33 mouse cellular contexts compared by ENCODE assay signal in the genomic region with DNA sequence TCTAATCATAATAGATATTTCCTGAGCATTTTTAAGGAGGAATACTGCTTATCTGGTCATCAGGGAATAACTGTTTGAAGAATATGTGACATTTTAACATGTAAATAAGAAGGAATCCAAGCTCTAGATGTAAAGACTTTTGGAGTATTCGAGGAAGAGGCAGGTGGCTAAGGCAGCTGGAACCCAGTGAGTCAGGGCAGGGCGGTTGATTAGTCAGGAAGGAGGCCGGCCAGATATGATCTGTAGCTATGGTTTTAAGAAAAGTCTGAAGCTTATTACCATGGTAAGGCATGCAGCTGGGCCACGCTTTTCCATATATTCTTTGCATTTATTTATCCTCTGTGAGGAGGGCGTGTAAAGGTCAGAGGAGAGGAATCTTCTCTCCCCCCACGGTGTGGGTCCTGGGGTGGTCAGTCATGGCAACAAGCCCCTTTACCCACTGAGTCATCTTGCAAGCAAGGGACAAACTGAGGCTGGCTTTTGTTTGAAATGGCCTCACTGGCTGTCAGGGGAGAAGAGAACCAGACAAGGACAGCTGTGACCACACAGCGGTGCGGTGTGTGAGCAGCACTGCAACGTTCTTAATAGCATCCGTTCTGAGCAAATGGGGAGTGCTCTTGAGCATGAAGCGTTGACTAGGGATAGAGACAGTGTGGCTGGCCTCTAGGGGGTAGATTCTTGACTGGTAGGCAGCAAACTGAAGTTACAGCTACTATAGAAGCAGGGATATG. TPM values are rescaled to one million over a fixed set of nuclear protein-coding genes. Genes with fewer than 3 reads are reported as not detected.
DNase-seq lines count a peak whose midpoint lies in the region; ATAC-seq and TF ChIP-seq lines count a peak whose summit lies in the region.
"Had no signal": no experiment of that assay in that cellular context is flagged by ENCODE, and none has a peak within 500 bp of the region (broad histone marks: within the 10 kb centered on the region; RNA-seq: fewer than 3 reads in every experiment).

No protein-coding gene starts in this region.

- H3ac ChIP-seq in C2C12 (ENCODE audit: control insufficient read depth, insufficient read length, low read depth) = no peak overlapping the region

- H3K27me3 ChIP-seq in heart, embryonic 10.5 days (ENCODE audit: insufficient read depth, poor library complexity, severe bottlenecking) = peaks cover 5% of the 10 kb centered on the region; the same call in 1 of the 2 replicates
- no peaks in the 10 kb centered on the region for H3K27me3 ChIP-seq in C2C12 (ENCODE audit: control insufficient read depth, insufficient read depth, insufficient read length)
- H3K27me3 ChIP-seq: embryonic facial prominence, embryonic 13.5 days; forebrain, embryonic 13.5 days; hindbrain, embryonic 12.5 days; hindbrain, embryonic 15.5 days; intestine, embryonic 15.5 days; Patski had no signal

- H3K36me3 ChIP-seq in heart, embryonic 10.5 days = no peaks in the 10 kb centered on the region
- no peaks in the 10 kb centered on the region for H3K36me3 ChIP-seq in C2C12 (ENCODE audit: control insufficient read depth, insufficient read depth)
- H3K36me3 ChIP-seq: embryonic facial prominence, embryonic 10.5 days; embryonic facial prominence, embryonic 13.5 days; forebrain, embryonic 10.5 days; heart, embryonic 13.5 days; hindbrain, embryonic 12.5 days; hindbrain, embryonic 15.5 days; intestine, embryonic 15.5 days had no signal

- no peak for ATAC-seq in erythroblast, adult 5-6 weeks (replicated peaks; ENCODE audit: low FRiP score, poor library complexity, severe bottlenecking)
- ATAC-seq: CD4-positive, CD25-positive, alpha-beta regulatory T cell, adult 4 months; forebrain, embryonic 13.5 days; forebrain, embryonic 16.5 days; intestine, embryonic 15.5 days; Patski had no signal

- DNase-seq in heart, embryonic 10.5 days (ENCODE audit: low spot score) = peak; percentile 58
- DNase-seq in heart, postnatal 4 days = no peak
- DNase-seq in brain, adult 2 months (ENCODE audit: low read depth, low spot score) = peak; percentile 55
- no peak for DNase-seq in layer of hippocampus, postnatal 25 days (ENCODE audit: extremely low spot score in 1 of 2, low spot score in 1 of 2)
- no peak for DNase-seq in ovary, postnatal 36 days (ENCODE audit: low spot score)
- DNase-seq: adrenal gland, postnatal 14 days; B cell, adult 2 months; cerebellum, adult 11-12 months; cerebellum, adult 8-10 months; cerebellum, postnatal 10 days; cerebellum, postnatal 36 days; embryo, embryonic 11 days; gastrocnemius, postnatal 25 days; heart, adult 18-20 months; heart, postnatal 14 days; kidney, adult 11 months had no signal

- no peaks in the 10 kb centered on the region for H3K79me3 ChIP-seq in C2C12 (ENCODE audit: low read depth)

- 80% methylated on average over 11 of the region's 11 CpGs for WGBS in heart, embryonic 10.5 days

- H3K4me1 ChIP-seq in heart, embryonic 10.5 days = no peaks in the 10 kb centered on the region
- H3K4me1 ChIP-seq: embryonic facial prominence, embryonic 13.5 days; heart, embryonic 13.5 days; intestine, embryonic 15.5 days had no signal

- H3K27ac ChIP-seq in heart, embryonic 10.5 days = no peak overlapping the region
- H3K27ac ChIP-seq: embryonic facial prominence, embryonic 10.5 days; embryonic facial prominence, embryonic 13.5 days; forebrain, embryonic 10.5 days; forebrain, embryonic 13.5 days; heart, embryonic 13.5 days; hindbrain, embryonic 12.5 days; hindbrain, embryonic 15.5 days; intestine, embryonic 15.5 days had no signal

- H3K4me3 ChIP-seq in heart, embryonic 10.5 days = no peak overlapping the region
- H3K4me3 ChIP-seq in C2C12 (ENCODE audit: insufficient read depth, poor library complexity, severe bottlenecking) = no peak overlapping the region
- H3K4me3 ChIP-seq: embryonic facial prominence, embryonic 10.5 days; embryonic facial prominence, embryonic 13.5 days; forebrain, embryonic 10.5 days; forebrain, embryonic 13.5 days; heart, embryonic 13.5 days; hindbrain, embryonic 12.5 days; hindbrain, embryonic 15.5 days; intestine, embryonic 15.5 days had no signal

- TF ChIP-seq CTCF in C2C12 (IDR thresholded peaks at IDR 0.05; ENCODE audit: control insufficient read depth, insufficient read depth, insufficient read length) = no peak

- no peaks in the 10 kb centered on the region for H3K9me3 ChIP-seq in heart, embryonic 10.5 days
- H3K9me3 ChIP-seq: embryonic facial prominence, embryonic 10.5 days; embryonic facial prominence, embryonic 13.5 days; forebrain, embryonic 10.5 days; forebrain, embryonic 13.5 days; heart, embryonic 13.5 days; hindbrain, embryonic 12.5 days; hindbrain, embryonic 15.5 days; intestine, embryonic 15.5 days had no signal

- H3K79me2 ChIP-seq in C2C12 (ENCODE audit: control insufficient read depth, insufficient read depth) = no peaks in the 10 kb centered on the region

TF ChIP-seq in C2C12, 6 proteins besides CTCF, POLR2A, EP300 and RAD21:
- TF ChIP-seq MAX (IDR thresholded peaks at IDR 0.05) (no peak), CEBPB (IDR thresholded peaks at IDR 0.05; ENCODE audit: low read depth) (peak; percentile 10), FOSL1 (IDR thresholded peaks at IDR 0.05; ENCODE audit: insufficient read depth, low read length, poor library complexity, severe bottlenecking) (peak; percentile 42), MYOG (IDR thresholded peaks at IDR 0.05; ENCODE audit: control insufficient read depth, extremely low read depth, insufficient read length) (no peak), USF1 (IDR thresholded peaks at IDR 0.05; ENCODE audit: low read depth) (no peak), MYOD1 (IDR thresholded peaks at IDR 0.05; ENCODE audit: control insufficient read depth, insufficient read length, low read depth) (peak; percentile 91)

RNA-seq across cellular contexts. Expression of a gene that starts 6.0 kb away (rescaled TPM):
- 0.15 and 0.21 TPM in 2 replicates for polyA plus RNA-seq in heart, embryonic 10.5 days (2016; fragmentation: Nextera tagmentation; extraction: Ambion mirVana)
- total RNA-seq in heart, postnatal 4 days (2021) = not detected
- polyA plus RNA-seq in C2C12 (2012; fragmentation: generic; extraction: Trizol) = not detected
- 1 to 10 TPM in 1 of 2 experiments, under 1 TPM in 1; 0.98 to 1.5 TPM for total RNA-seq in layer of hippocampus, postnatal 25 days (2021)
- total RNA-seq in erythroblast, adult 5-6 weeks (2015; ENCODE audit: low replicate concordance) = not detected in 2 replicates
- 0.98 TPM in 1 of 2 replicates, not detected in the other for total RNA-seq in erythroblast, adult 5-6 weeks (2017; ENCODE audit: low replicate concordance)
- total RNA-seq: adrenal gland, adult 18-20 months; gastrocnemius, adult 8-10 months; gastrocnemius, postnatal 25 days; heart, adult 18-20 months; heart, postnatal 14 days had no signal
- polyA plus RNA-seq: CD4-positive, CD25-positive, alpha-beta regulatory T cell, adult 4 months; heart, embryonic 13.5 days; intestine, embryonic 15.5 days had no signal

RNA-seq across cellular contexts. Expression of a gene that starts 6.3 kb away (rescaled TPM):
- polyA plus RNA-seq in heart, embryonic 10.5 days (2016; fragmentation: Nextera tagmentation; extraction: Ambion mirVana) = 0.89 and 2.3 TPM in 2 replicates
- total RNA-seq in heart, postnatal 4 days (2021) = under 1 TPM in 1 of 2 experiments, not detected in 1; 0.18 TPM
- polyA plus RNA-seq in C2C12 (2012; fragmentation: generic; extraction: Trizol) = 0.02 TPM
- total RNA-seq in layer of hippocampus, postnatal 25 days (2021) = 100 to 1,000 TPM; 259 to 282 TPM
- not detected in 2 replicates for total RNA-seq in erythroblast, adult 5-6 weeks (2015; ENCODE audit: low replicate concordance)
- not detected in 2 replicates for total RNA-seq in erythroblast, adult 5-6 weeks (2017; ENCODE audit: low replicate concordance)
- total RNA-seq: gastrocnemius, postnatal 25 days; heart, adult 18-20 months; heart, postnatal 14 days; hematopoietic stem cell, adult 5-6 weeks had no signal
- polyA plus RNA-seq: CD4-positive, CD25-positive, alpha-beta regulatory T cell, adult 4 months; gonadal fat pad, adult 2 months had no signal

Comparison
In these comparisons a context has a peak if more than half of its experiments do, and no peak if none do; other contexts are left out.
1. DNase-seq: peak in heart, embryonic 10.5 days (single experiment) and brain, adult 2 months (single experiment); none in heart, postnatal 4 days (single experiment), layer of hippocampus, postnatal 25 days (0 of 2) and ovary, postnatal 36 days (single experiment).
2. RNA of a gene that starts 6.3 kb away (total RNA-seq): 259 to 282 TPM in layer of hippocampus, postnatal 25 days; 0.18 TPM in heart, postnatal 4 days and not detected in erythroblast, adult 5-6 weeks; every median in the first group is over 100 times any median in the second.